Mouse (Mus musculus) limb, embryonic 11.5 days (tissue): ENCODE data around the gene Ccl6. TPM values are rescaled to one million over a fixed set of nuclear protein-coding genes. Genes with fewer than 3 reads are reported as not detected.
A peak's percentile ranks its signal among the peaks of the same experiment; 100 is the strongest.

Experiments used
- ATAC-seq: fragments of 200-750 bp; cut with Nextera tagmentation; 2 replicates; pipeline ENCODE4 v1.8.0; 2017; ENCODE audit warnings: low read depth; ENCODE audit not compliant: insufficient number of reproducible peaks, low FRiP score, low TSS enrichment
- DNase-seq: peaks from one replicate; pipeline ENCODE4 v3.0.0-alpha.2; 2015; ENCODE audit warnings: low spot score
- H3K27ac ChIP-seq: fragments of 300-500 bp; sonication (generic); replicated peaks from 2 replicates; pipeline ENCODE4 v1.5.1; 2014; ENCODE audit warnings: low read depth, mild to moderate bottlenecking, low read length
- H3K27me3 ChIP-seq: fragments of 300-500 bp; sonication (generic); 2 replicates; pipeline ENCODE4 v1.6.1; 2014; ENCODE audit warnings: mild to moderate bottlenecking, low read length, mixed read lengths; ENCODE audit not compliant: control insufficient read depth, insufficient read depth
- H3K36me3 ChIP-seq: fragments of 300-500 bp; sonication (generic); 2 replicates; pipeline ENCODE4 v1.6.1; 2014; ENCODE audit warnings: mild to moderate bottlenecking, low read length, moderate library complexity, mixed read lengths; ENCODE audit not compliant: control insufficient read depth, insufficient read depth
- H3K4me1 ChIP-seq: fragments of 300-500 bp; sonication (generic); 2 replicates; pipeline ENCODE4 v1.6.1; 2014; ENCODE audit warnings: low read length, mixed read lengths; ENCODE audit not compliant: control insufficient read depth, insufficient read depth
- H3K4me2 ChIP-seq: fragments of 300-500 bp; sonication (generic); 2 replicates; pipeline ENCODE4 v1.6.1; 2014; ENCODE audit warnings: low read depth, mild to moderate bottlenecking, moderate library complexity; ENCODE audit not compliant: severe bottlenecking
- H3K4me3 ChIP-seq: fragments of 300-500 bp; sonication (generic); 2 replicates; pipeline ENCODE4 v1.5.1; 2014; ENCODE audit warnings: low read depth, low read length
- H3K9ac ChIP-seq: fragments of 300-500 bp; sonication (generic); 2 replicates; pipeline ENCODE4 v1.6.1; 2014; ENCODE audit warnings: mild to moderate bottlenecking, low read length
- H3K9me3 ChIP-seq: fragments of 300-500 bp; sonication (generic); 2 replicates; pipeline ENCODE4 v1.6.1; 2016; ENCODE audit warnings: low read length; ENCODE audit not compliant: control insufficient read depth
- WGBS: fragments of 180-500 bp; shearing (Covaris S2); extraction: QIAGEN DNeasy Blood & Tissue Kit; methylation state at CpG from one replicate; pipeline ENCODE4 v1.1.7; 2014; 5-methylcytosine and 5-hydroxymethylcytosine counted together
- polyA plus RNA-seq: library from polyadenylated mRNA; unstranded; fragments of >200 nt; fragmentation: Nextera tagmentation; extraction: Ambion mirVana; gene quantifications from 2 replicates; pipeline ENCODE4 v1.2.1, GENCODE M21; 2014

The Ccl6 gene
- polyA plus RNA-seq, 1 experiment from 2014 or later = 1.1 TPM

- H3K27ac ChIP-seq = no peak overlapping the region
- H3K4me3 ChIP-seq = no peak overlapping the region
- H3K4me2 ChIP-seq = no peak overlapping the region
- DNase-seq (no peak), ATAC-seq (no peak)
- no peak overlapping the region for H3K9ac ChIP-seq
- H3K4me1 ChIP-seq = no peaks in the 10 kb centered on the region
- no peaks in the 10 kb centered on the region for H3K27me3 ChIP-seq
- WGBS = 91% methylated on average over 4 of the region's 4 CpGs
- no peaks in the 10 kb centered on the region for H3K36me3 ChIP-seq
- no peaks in the 10 kb centered on the region for H3K9me3 ChIP-seq
Measured at GRCm38 (mm10) chr11:83576927-83577555, 15.8 kb downstream of the Ccl6 start.

GRCm38 (mm10) chr11:83572834-83573233 lies 20.1 kb downstream of the Ccl6 start:
- WGBS = 56% methylated on average over 9 of the region's 9 CpGs
- Histone ChIP-seq H3K36me3 (no peaks in the 10 kb centered on the region), H3K4me3 (no peak overlapping the region), H3K9ac (no peak overlapping the region), H3K4me2 (no peak overlapping the region), H3K9me3 (no peaks in the 10 kb centered on the region), H3K4me1 (no peaks in the 10 kb centered on the region), H3K27ac (no peak overlapping the region), H3K27me3 (no peaks in the 10 kb centered on the region)
- DNase-seq (peak; percentile 26), ATAC-seq (no peak)

GRCm38 (mm10) chr11:83572223-83572622 lies 20.7 kb downstream of the Ccl6 start:
- no peak for DNase-seq
- H3K4me3 ChIP-seq = no peak overlapping the region
- no peaks in the 10 kb centered on the region for H3K27me3 ChIP-seq
- no peak for ATAC-seq
- H3K4me1 ChIP-seq = no peaks in the 10 kb centered on the region
- H3K36me3 ChIP-seq = no peaks in the 10 kb centered on the region
- H3K27ac ChIP-seq = no peak overlapping the region
- 94% methylated on average over 8 of the region's 8 CpGs for WGBS
- H3K9ac ChIP-seq = no peak overlapping the region
- no peak overlapping the region for H3K4me2 ChIP-seq
- no peaks in the 10 kb centered on the region for H3K9me3 ChIP-seq

DNA sequence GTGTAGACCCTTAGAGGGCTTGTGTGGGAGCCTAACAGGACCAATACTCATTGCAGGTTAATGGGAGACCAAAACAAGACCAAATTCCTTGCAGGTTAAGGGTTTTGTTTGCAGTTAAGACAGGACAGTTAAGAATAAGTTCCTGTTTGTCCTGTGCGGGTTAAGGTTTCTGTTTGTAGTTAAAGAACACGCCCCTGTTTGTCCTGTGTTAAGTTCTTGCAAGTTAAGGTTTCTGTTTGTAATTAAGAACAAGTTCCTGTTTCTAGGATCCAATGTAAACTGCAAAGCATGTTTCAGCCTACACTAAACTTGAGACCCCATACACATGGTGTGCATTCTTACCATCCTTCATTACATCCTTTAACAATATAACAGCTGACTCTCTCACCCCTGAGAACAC lies 22.7 kb downstream of the Ccl6 start:
- Histone ChIP-seq H3K27ac (no peak overlapping the region), H3K4me2 (no peak overlapping the region), H3K4me3 (no peak overlapping the region), H3K9ac (no peak overlapping the region), H3K36me3 (no peaks in the 10 kb centered on the region), H3K4me1 (no peaks in the 10 kb centered on the region), H3K9me3 (no peaks in the 10 kb centered on the region), H3K27me3 (no peaks in the 10 kb centered on the region)
- DNase-seq (no peak), ATAC-seq (no peak)
- WGBS = 52% methylated on average over 2 of the region's 2 CpGs

DNA sequence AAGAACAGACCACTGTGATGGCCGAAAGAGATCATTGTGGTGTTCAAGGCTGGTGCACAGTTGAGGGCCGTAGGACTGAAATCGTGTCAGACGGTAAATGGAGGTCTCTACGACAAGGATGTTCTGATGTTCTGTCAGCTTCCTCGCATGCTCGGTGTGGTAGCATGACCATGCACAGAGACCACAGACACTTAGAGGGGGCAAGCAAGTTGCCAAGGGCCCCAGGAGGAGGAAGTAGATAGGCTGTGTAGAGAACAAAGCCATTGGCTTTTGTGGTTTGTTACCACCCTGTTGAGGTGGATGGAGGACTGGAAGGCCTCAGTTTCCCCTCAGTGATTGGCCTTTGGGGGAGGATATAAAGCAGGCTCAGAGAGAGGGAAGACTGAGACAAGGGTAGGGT lies 23.6 kb downstream of the Ccl6 start:
- WGBS = 91% methylated on average over 7 of the region's 7 CpGs

GRCm38 (mm10) chr11:83568786-83569185 lies 24.1 kb downstream of the Ccl6 start:
- ATAC-seq (no peak), DNase-seq (no peak)
- no peaks in the 10 kb centered on the region for H3K4me1 ChIP-seq
- no peaks in the 10 kb centered on the region for H3K9me3 ChIP-seq
- H3K27me3 ChIP-seq = no peaks in the 10 kb centered on the region
- H3K27ac ChIP-seq = no peak overlapping the region
- 93% methylated on average over 3 of the region's 3 CpGs for WGBS
- H3K9ac ChIP-seq = no peak overlapping the region
- H3K4me2 ChIP-seq = no peak overlapping the region
- no peak overlapping the region for H3K4me3 ChIP-seq
- H3K36me3 ChIP-seq = no peaks in the 10 kb centered on the region

More for the DNA sequence above, 23.6 kb downstream of the Ccl6 start:
- no peaks in the 10 kb centered on the region for H3K27me3 ChIP-seq
- DNase-seq = no peak
- H3K4me3 ChIP-seq = no peak overlapping the region
- no peaks in the 10 kb centered on the region for H3K36me3 ChIP-seq
- ATAC-seq = no peak
- no peaks in the 10 kb centered on the region for H3K9me3 ChIP-seq
- no peak overlapping the region for H3K27ac ChIP-seq
- H3K4me1 ChIP-seq = no peaks in the 10 kb centered on the region
- no peak overlapping the region for H3K9ac ChIP-seq
- H3K4me2 ChIP-seq = no peak overlapping the region

DNA sequence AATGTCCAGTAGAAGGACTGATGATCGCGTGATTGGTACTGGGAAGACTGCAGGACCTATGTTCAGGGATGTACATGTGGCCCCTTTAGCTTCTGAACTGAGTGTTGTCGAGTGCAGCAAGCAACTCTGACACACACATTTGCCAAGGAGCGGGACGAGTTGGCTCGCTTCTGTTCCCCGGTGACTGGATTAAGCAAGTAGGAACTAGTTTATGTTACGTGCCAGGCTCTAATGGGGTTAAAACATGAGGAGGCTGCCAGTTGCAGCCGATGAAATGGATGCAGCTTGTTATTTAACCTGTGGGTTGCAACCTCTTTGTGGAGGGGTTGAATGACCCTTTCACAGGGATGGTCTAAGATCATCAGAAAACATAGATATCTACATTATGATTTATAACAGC lies 24.8 kb downstream of the Ccl6 start:
- Histone ChIP-seq H3K9me3 (no peaks in the 10 kb centered on the region), H3K9ac (no peak overlapping the region), H3K36me3 (no peaks in the 10 kb centered on the region), H3K27me3 (no peaks in the 10 kb centered on the region), H3K4me1 (no peaks in the 10 kb centered on the region), H3K4me2 (no peak overlapping the region), H3K27ac (no peak overlapping the region), H3K4me3 (no peak overlapping the region)
- ATAC-seq (no peak), DNase-seq (no peak)
- WGBS = 94% methylated on average over 9 of the region's 9 CpGs

DNA sequence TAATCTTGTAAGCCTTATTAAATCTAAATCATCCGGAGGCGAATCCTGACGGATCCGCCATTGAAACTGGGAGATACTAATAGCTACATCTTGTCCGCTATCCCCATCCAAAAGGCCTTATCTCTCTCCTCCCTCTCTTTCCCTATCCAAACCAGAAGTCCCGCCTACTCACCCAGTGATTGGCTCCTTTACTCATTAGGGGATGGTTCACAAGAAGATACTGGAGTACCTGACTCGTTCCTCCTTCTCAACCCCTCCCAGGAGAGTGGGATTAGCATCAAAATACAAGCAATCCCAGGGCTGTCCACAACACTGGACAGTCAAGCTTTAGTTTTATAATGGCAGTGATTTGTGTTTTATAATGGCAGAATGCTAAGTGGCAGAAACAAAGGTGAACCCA lies 25.6 kb downstream of the Ccl6 start:
- Histone ChIP-seq H3K36me3 (no peaks in the 10 kb centered on the region), H3K4me2 (no peak overlapping the region), H3K27ac (no peak overlapping the region), H3K9ac (no peak overlapping the region), H3K4me1 (no peaks in the 10 kb centered on the region), H3K27me3 (no peaks in the 10 kb centered on the region), H3K4me3 (no peak overlapping the region), H3K9me3 (no peaks in the 10 kb centered on the region)
- WGBS = 74% methylated on average over 7 of the region's 7 CpGs
- ATAC-seq = no peak
- no peak for DNase-seq

- DNase-seq = no peak
- no peak overlapping the region for H3K4me3 ChIP-seq
- H3K4me2 ChIP-seq = no peak overlapping the region
- no peak overlapping the region for H3K27ac ChIP-seq
- H3K9ac ChIP-seq = no peak overlapping the region
- no peaks in the 10 kb centered on the region for H3K36me3 ChIP-seq
- H3K4me1 ChIP-seq = no peaks in the 10 kb centered on the region
- ATAC-seq = no peak
- no peaks in the 10 kb centered on the region for H3K9me3 ChIP-seq
- H3K27me3 ChIP-seq = no peaks in the 10 kb centered on the region
Measured at GRCm38 (mm10) chr11:83566617-83567016, 26.3 kb downstream of the Ccl6 start.
